Mouse (Mus musculus) layer of hippocampus, postnatal 25 days (tissue): ENCODE data around the gene Rap1gds1. TPM values are rescaled to one million over a fixed set of nuclear protein-coding genes. Genes with fewer than 3 reads are reported as not detected.

Experiments used
- DNase-seq, 2 experiments: peaks; one replicate each; pipeline ENCODE4 v3.0.0; 2022; ENCODE audit warnings: mixed read lengths in 2 of 2, low spot score in 1 of 2; ENCODE audit errors: extremely low spot score in 1 of 2
- total RNA-seq, 2 experiments: library from RNA; stranded (reverse); gene quantifications; 2 replicates each; pipeline ENCODE4 v1.2.3; 2021

Gene Rap1gds1
- total RNA-seq, 2 experiments from 2014 or later = 219 to 233 TPM

GRCm38 (mm10) chr3:138955220-138955619 is 119.8 kb downstream of the Rap1gds1 start:
- DNase-seq = no peak

- no peak for DNase-seq
These were observed 125.9 kb downstream of the Rap1gds1 start for GRCm38 (mm10) chr3:138949081-138949480.

- no peak for DNase-seq
These were observed 129.5 kb downstream of the Rap1gds1 start for GRCm38 (mm10) chr3:138945516-138945915.

- DNase-seq = no peak
These were observed 133.4 kb downstream of the Rap1gds1 start for GRCm38 (mm10) chr3:138941604-138942003.

- no peak for DNase-seq
These were observed 137.8 kb downstream of the Rap1gds1 start for GRCm38 (mm10) chr3:138937241-138937640.

GRCm38 (mm10) chr3:138936780-138937179 is 138.2 kb downstream of the Rap1gds1 start:
- no peak for DNase-seq

- no peak for DNase-seq
These were observed 147.6 kb downstream of the Rap1gds1 start for GRCm38 (mm10) chr3:138927437-138927836.

GRCm38 (mm10) chr3:138926161-138926560 is 148.8 kb downstream of the Rap1gds1 start:
- no peak for DNase-seq

GRCm38 (mm10) chr3:138918241-138918640 is 156.8 kb downstream of the Rap1gds1 start:
- DNase-seq = no peak

- DNase-seq = no peak
These were observed 158.0 kb downstream of the Rap1gds1 start for GRCm38 (mm10) chr3:138917016-138917415.

- DNase-seq = no peak
These were observed 158.4 kb downstream of the Rap1gds1 start for GRCm38 (mm10) chr3:138916591-138916990.

- DNase-seq = no peak
These were observed 160.2 kb downstream of the Rap1gds1 start for GRCm38 (mm10) chr3:138914626-138915288.

- DNase-seq = no peak
These were observed 162.5 kb downstream of the Rap1gds1 start for GRCm38 (mm10) chr3:138912504-138912903.

GRCm38 (mm10) chr3:138909313-138909712 is 165.7 kb downstream of the Rap1gds1 start:
- no peak for DNase-seq

- DNase-seq = peak; percentile 39 to 69
These were observed 168.7 kb downstream of the Rap1gds1 start for GRCm38 (mm10) chr3:138906112-138906880.

GRCm38 (mm10) chr3:138905678-138906077 is 169.3 kb downstream of the Rap1gds1 start:
- no peak for DNase-seq

GRCm38 (mm10) chr3:138900571-138901141 is 174.3 kb downstream of the Rap1gds1 start:
- DNase-seq = no peak

- no peak for DNase-seq
These were observed 176.9 kb downstream of the Rap1gds1 start for GRCm38 (mm10) chr3:138898055-138898454.

GRCm38 (mm10) chr3:138897500-138897899 is 177.5 kb downstream of the Rap1gds1 start:
- DNase-seq = no peak

- no peak for DNase-seq
These were observed 181.5 kb downstream of the Rap1gds1 start for GRCm38 (mm10) chr3:138893520-138893919.

- DNase-seq = no peak
These were observed 185.2 kb downstream of the Rap1gds1 start for GRCm38 (mm10) chr3:138889769-138890295.
